ENCODE assay signal across 8 mouse cellular contexts in genomic region chr13:6647992-6648668, GRCm38 (mm10). TPM values are rescaled to one million over a fixed set of nuclear protein-coding genes. Genes with fewer than 3 reads are reported as not detected.
DNase-seq lines count a peak whose midpoint lies in the region; ATAC-seq and TF ChIP-seq lines count a peak whose summit lies in the region.

No protein-coding gene starts in this region.

- H3K27me3 ChIP-seq in heart, embryonic 14.5 days (ENCODE audit: control insufficient read depth, insufficient read depth, low read length), result no peaks in the 10 kb centered on the region
- H3K27me3 ChIP-seq in E14TG2a.4 (ENCODE audit: insufficient read depth, low read length), result no peaks in the 10 kb centered on the region
- H3K27me3 ChIP-seq in cerebellum, adult 2 months (ENCODE audit: control insufficient read depth, insufficient read depth, low read length), result no peaks in the 10 kb centered on the region
- H3K27me3 ChIP-seq in hindbrain, embryonic 13.5 days, result 0 out of 2 replicates have a peak, but pooled peaks cover 3% of the 10 kb centered on the region
- H3K27me3 ChIP-seq in midbrain, embryonic 14.5 days (ENCODE audit: control insufficient read depth, insufficient read depth, low read length), result no peaks in the 10 kb centered on the region

- peaks cover 9% of the 10 kb centered on the region; the same call in 1 of the 2 replicates for H3K36me3 ChIP-seq in heart, embryonic 14.5 days (ENCODE audit: control insufficient read depth, insufficient read depth, low read length)
- H3K36me3 ChIP-seq in E14TG2a.4 (ENCODE audit: insufficient read depth, low read length), result peaks cover 36% of the 10 kb centered on the region
- H3K36me3 ChIP-seq in hindbrain, embryonic 13.5 days, result no peaks in the 10 kb centered on the region
- H3K36me3 ChIP-seq in midbrain, embryonic 14.5 days (ENCODE audit: control insufficient read depth, insufficient read depth, low read length), result no peaks in the 10 kb centered on the region

- DNase-seq in heart, adult 8-10 months (ENCODE audit: low spot score), result no peak
- peak in 1 of 2 experiments; percentile 63 for DNase-seq in cerebellum, adult 2 months
- DNase-seq in midbrain, embryonic 14.5 days, result peak; percentile 59
- no peak for DNase-seq in urinary bladder, postnatal 14 days (ENCODE audit: low spot score)

- no peak for TF ChIP-seq CTCF in E14TG2a.4 (conservative IDR thresholded peaks at IDR 0.05; ENCODE audit: low read length)
- TF ChIP-seq CTCF in cerebellum, adult 2 months (IDR thresholded peaks at IDR 0.05; ENCODE audit: borderline replicate concordance, insufficient read depth, low read depth, low read length), result no peak

- H3K4me2 ChIP-seq in heart, embryonic 14.5 days (ENCODE audit: low read length), result peak overlapping the region; percentile 98
- peak overlapping the region; percentile 96 for H3K4me2 ChIP-seq in hindbrain, embryonic 13.5 days
- H3K4me2 ChIP-seq in midbrain, embryonic 14.5 days (ENCODE audit: low read length), result peak overlapping the region; percentile 99

- no peak for TF ChIP-seq POLR2A in cerebellum, adult 2 months (IDR thresholded peaks at IDR 0.05; ENCODE audit: borderline replicate concordance, insufficient read depth, low read length)

- peak overlapping the region; percentile 74 to 78 for H3K4me3 ChIP-seq in heart, embryonic 14.5 days (ENCODE audit: control insufficient read depth in 1 of 2, insufficient read depth in 1 of 2, low read depth in 1 of 2, low read length in 2 of 2)
- H3K4me3 ChIP-seq in E14TG2a.4 (replicated peaks; ENCODE audit: low read length), result peak overlapping the region; percentile 96
- peak overlapping the region; percentile 97 for H3K4me3 ChIP-seq in cerebellum, adult 2 months (replicated peaks; ENCODE audit: insufficient read depth, low read depth, low read length)
- peak overlapping the region; percentile 63 for H3K4me3 ChIP-seq in hindbrain, embryonic 13.5 days
- H3K4me3 ChIP-seq in midbrain, embryonic 14.5 days (replicated peaks; ENCODE audit: low read depth, low read length), result peak overlapping the region; percentile 67

- peak overlapping the region; percentile 96 to 97 for H3K27ac ChIP-seq in heart, embryonic 14.5 days (replicated peaks in 1 of 2; ENCODE audit: control insufficient read depth in 1 of 2, insufficient read depth in 1 of 2, low read depth in 2 of 2, low read length in 2 of 2)
- H3K27ac ChIP-seq in cerebellum, adult 2 months (ENCODE audit: insufficient read depth, low read length), result peak overlapping the region; percentile 88
- H3K27ac ChIP-seq in hindbrain, embryonic 13.5 days, result peak overlapping the region; percentile 75
- H3K27ac ChIP-seq in midbrain, embryonic 14.5 days (replicated peaks; ENCODE audit: low read depth, low read length), result peak overlapping the region; percentile 78

- H3K4me1 ChIP-seq in heart, embryonic 14.5 days (ENCODE audit: control insufficient read depth in 2 of 2, insufficient read depth in 2 of 2, low read length in 2 of 2), result peaks cover 0 to 11% of the 10 kb centered on the region in 2 experiments; a peak in 3 of 4 replicates
- H3K4me1 ChIP-seq in E14TG2a.4 (replicated peaks; ENCODE audit: low read depth, low read length), result peaks cover 48% of the 10 kb centered on the region
- H3K4me1 ChIP-seq in cerebellum, adult 2 months (ENCODE audit: control insufficient read depth, insufficient read depth, low read length), result peaks cover 9% of the 10 kb centered on the region; the same call in 1 of the 2 replicates
- peaks cover 19% of the 10 kb centered on the region for H3K4me1 ChIP-seq in hindbrain, embryonic 13.5 days (replicated peaks)
- 0 out of 2 replicates have a peak, but pooled peaks cover 2% of the 10 kb centered on the region for H3K4me1 ChIP-seq in midbrain, embryonic 14.5 days (ENCODE audit: control insufficient read depth, insufficient read depth, low read length)

- WGBS in heart, embryonic 14.5 days, result under 1% methylated on average over 28 of the region's 28 CpGs
- WGBS in cerebellum, adult 2 months, result under 1% methylated on average over 28 of the region's 28 CpGs
- under 1% methylated on average over 28 of the region's 28 CpGs for WGBS in hindbrain, embryonic 13.5 days
- WGBS in midbrain, embryonic 14.5 days, result under 1% methylated on average over 28 of the region's 28 CpGs

- ATAC-seq in heart, embryonic 14.5 days (ENCODE audit: insufficient number of reproducible peaks, insufficient read depth, low FRiP score, low read depth), result peak; percentile 47; the same call in 1 of the 2 replicates
- ATAC-seq in hindbrain, embryonic 13.5 days (ENCODE audit: low FRiP score), result peak; percentile 44
- peak; percentile 64 for ATAC-seq in midbrain, embryonic 14.5 days (ENCODE audit: low FRiP score, low TSS enrichment)
- no peak for ATAC-seq in monocyte, adult 5-6 weeks (replicated peaks; ENCODE audit: insufficient number of reproducible peaks, low FRiP score, low TSS enrichment, poor library complexity, severe bottlenecking)

- H3K9me3 ChIP-seq in heart, embryonic 14.5 days (ENCODE audit: control insufficient read depth, low read length), result no peaks in the 10 kb centered on the region
- H3K9me3 ChIP-seq in E14TG2a.4 (ENCODE audit: low read length), result peaks cover 20% of the 10 kb centered on the region
- H3K9me3 ChIP-seq in hindbrain, embryonic 13.5 days, result no peaks in the 10 kb centered on the region
- H3K9me3 ChIP-seq in midbrain, embryonic 14.5 days (ENCODE audit: control insufficient read depth, low read length), result no peaks in the 10 kb centered on the region

- H3K9ac ChIP-seq in heart, embryonic 14.5 days (ENCODE audit: low read length), result peak overlapping the region; percentile 92
- peak overlapping the region; percentile 79 for H3K9ac ChIP-seq in hindbrain, embryonic 13.5 days
- H3K9ac ChIP-seq in midbrain, embryonic 14.5 days (replicated peaks; ENCODE audit: low read length), result peak overlapping the region; percentile 71

RNA-seq across cellular contexts. Expression of gene Pfkp, which starts 0.4 kb away (rescaled TPM):
- polyA plus RNA-seq in heart, embryonic 14.5 days (2014; fragmentation: Nextera tagmentation; extraction: Ambion mirVana), result 187 and 197 TPM in 2 replicates
- total RNA-seq in heart, adult 8-10 months (2022), result 10 to 100 TPM; 27.7 to 47.5 (median 33.5) TPM
- polyA plus RNA-seq in cerebellum, adult 2 months (2012; rRNA removed), result 204 and 235 TPM in 2 replicates
- 213 and 231 TPM in 2 replicates for polyA plus RNA-seq in hindbrain, embryonic 13.5 days (2015; fragmentation: Nextera tagmentation; extraction: Ambion mirVana)
- polyA plus RNA-seq in midbrain, embryonic 14.5 days (2014; fragmentation: Nextera tagmentation; extraction: Ambion mirVana), result 241 and 275 TPM in 2 replicates
- 208 to 297 TPM (median 275 TPM) in 3 replicates for total RNA-seq in monocyte, adult 5-6 weeks (2017)
